Mouse (Mus musculus) cerebellum, postnatal 36 days (tissue): ENCODE measurements around the gene Timm22.

Experiments used
- DNase-seq, 2 experiments: peaks; one replicate each; pipeline ENCODE4 v3.0.0; 2021 to 2022; ENCODE audit warnings: mixed read lengths in 2 of 2

Gene Timm22

DNA sequence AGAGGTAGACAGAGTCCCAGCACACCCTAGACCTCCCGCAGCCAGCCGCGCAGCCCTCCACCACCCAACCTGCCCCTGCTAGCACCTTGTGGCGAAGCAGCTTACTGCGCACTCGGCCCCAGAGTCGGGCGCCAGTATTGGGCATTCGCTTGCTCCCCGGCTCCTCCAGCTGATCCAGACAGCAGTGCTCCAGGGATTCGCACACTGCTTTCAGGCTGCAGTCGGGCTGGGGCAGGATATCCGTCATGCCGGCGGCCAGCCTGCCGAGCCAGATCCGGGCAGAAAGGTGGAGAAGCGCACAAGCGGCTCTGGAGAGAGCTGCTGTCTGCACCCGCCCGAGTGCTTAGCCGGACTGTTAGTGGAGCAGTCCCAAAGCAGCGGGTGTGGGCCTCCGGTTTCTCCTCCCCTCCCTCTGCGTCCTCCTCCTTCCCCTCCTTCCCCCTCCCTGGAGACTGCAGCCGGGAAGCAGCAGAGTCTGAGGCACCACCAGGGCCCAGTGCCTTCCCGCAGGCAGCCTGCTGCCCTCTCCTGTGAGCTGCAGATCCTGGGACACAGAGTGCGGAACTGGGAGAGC, 30.2 kb downstream of the Timm22 start:
- DNase-seq = peak; percentile 35 to 41

DNA sequence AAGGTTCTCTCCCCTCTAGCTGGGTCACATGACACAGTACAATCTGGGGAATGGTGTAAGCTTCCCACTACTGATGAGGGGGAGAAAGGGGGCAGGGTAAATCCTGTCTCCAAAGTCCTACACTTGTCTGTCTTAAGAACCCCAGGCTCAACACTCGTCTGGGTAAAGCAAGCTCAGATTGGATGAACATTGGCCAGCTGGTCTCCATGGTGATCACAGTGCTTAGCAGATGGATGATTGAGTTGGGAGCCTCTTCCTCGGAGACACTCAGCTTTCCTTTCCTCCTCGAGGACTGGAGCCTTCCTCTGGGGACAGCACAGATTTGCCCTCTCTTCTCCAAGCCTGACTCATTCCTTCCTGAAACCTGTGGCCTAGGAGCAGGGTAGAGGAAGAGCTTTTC, 32.9 kb downstream of the Timm22 start:
- no peak for DNase-seq

DNA sequence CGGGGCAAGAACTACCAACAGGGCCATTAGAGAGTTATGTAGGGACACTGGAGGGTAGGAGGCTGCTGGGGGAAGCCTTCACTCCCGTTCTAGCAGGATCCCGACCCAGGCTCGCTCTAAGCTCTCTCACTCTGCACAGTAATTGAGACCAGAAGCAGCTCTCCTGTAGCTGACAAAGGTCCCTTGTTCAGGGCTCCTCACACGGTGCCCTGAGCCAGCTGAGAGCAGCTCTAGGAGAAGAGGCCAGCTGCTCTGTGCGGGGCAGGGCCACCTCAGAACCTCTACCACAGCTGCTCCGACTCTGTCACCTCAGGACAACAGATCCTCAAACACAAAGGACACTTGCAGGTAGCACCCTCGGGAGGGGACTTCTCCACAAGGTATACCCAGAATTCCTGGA, 38.7 kb downstream of the Timm22 start:
- no peak for DNase-seq

DNA sequence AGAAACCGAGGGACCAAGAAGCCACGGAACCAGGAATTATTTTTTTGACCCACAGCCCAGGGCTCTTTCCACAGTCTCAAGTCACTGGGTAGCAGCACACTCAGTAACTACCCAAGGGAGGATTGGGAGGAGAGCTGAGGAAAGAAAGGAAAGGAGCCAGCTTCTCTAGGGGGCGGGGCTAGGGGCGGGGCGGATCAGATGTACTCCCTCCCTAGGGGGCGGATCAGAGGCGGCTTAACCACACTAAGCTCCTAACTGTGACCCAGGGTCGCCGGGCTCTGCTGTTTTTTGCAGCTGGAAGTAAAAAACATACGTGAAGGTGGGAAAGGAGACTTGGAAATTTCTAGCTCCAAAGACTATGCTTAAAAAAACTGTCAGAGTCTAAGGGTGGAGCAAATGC, 39.5 kb downstream of the Timm22 start:
- no peak for DNase-seq

DNA sequence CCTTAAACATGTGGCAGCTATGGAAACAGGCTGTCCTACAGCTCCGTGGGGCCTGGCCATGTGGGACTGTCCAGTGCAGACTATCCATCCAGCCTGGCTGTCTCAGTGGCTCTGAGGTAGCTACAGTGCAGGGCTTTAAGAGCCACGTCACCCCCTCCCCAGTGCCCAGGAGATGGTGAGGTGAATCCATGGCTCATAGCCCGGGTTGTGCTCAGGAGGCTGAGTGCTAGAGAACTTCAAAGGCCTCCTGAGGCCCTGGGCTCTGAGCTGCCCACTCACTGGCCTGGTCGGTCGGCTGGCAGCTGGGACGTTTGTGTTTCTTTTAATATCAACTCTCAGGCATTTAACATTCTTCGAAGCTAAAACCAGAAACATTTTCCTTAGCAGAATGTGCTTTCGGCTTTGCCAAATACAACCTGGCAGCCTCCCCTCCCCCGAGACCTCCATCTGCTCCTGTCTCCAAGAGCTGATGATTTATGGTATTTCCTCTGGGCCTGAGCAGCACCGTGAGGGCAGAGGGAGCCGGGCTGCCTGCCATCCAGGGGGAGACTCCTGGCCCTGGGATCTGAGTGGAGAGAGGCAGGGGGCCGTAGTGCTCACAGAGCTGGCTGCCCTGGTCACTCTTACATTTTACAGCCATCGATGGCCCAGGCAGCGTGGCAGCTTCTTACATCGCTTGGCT, 42.9 kb downstream of the Timm22 start:
- DNase-seq = peak; percentile 61 to 67

DNA sequence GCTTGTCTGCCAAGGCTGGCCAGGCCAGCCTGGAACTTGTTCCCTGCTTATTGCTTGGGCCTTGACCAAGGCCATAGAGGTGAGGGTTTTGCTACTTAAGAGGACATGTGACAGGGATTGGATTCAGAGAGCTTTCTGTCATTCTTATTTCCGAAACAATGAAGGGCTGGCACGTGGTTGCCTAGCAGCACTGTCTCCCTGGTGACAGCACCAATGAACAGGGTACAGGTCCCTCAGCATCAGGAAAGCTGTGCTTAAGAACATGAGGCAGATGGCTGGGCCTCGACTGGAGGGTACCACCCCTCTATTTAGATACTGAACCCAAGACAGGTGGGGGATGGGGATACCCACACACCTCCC, 43.4 kb downstream of the Timm22 start:
- no peak for DNase-seq

DNA sequence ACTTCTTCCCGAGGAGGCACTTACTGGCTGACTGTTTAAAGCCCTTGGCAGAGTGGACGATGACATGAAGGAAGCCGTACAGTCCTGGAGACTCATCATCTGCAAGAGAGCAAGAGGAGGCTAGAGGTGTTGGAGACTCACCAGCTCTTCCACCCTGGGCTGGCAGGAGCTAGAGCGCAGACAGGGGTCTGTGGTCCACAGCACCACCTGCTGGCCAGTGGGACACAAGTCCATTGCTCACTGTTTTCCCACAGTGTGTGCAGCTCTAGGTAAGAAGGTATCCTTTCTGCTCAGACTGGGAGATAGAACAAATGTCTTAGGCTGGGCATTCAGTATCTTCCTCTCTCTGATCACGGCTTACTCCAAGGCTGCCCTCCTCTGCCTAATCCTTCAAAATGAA, 47.7 kb downstream of the Timm22 start:
- DNase-seq = peak; percentile 68 to 73

DNA sequence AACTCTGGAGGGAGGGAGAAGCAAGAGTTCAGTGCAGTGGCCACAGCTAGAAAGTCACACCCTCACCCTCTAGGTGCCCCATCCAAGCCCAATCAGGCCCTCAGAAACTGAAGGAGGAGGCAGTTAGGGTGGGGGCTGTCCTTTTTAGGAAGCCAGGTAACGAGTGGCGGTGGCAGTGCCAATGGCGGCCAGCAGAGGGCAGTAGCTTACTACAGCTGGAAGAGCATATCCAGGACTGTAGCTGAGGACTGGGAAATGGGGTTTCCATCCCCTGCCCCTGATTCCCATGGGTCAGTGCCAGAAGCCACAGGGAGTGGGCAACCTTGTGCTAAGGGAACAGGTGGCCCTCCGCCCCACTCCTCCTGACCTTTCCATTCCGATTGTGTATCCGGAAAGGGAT, 49.5 kb downstream of the Timm22 start:
- DNase-seq = peak; percentile 87 to 90

DNA sequence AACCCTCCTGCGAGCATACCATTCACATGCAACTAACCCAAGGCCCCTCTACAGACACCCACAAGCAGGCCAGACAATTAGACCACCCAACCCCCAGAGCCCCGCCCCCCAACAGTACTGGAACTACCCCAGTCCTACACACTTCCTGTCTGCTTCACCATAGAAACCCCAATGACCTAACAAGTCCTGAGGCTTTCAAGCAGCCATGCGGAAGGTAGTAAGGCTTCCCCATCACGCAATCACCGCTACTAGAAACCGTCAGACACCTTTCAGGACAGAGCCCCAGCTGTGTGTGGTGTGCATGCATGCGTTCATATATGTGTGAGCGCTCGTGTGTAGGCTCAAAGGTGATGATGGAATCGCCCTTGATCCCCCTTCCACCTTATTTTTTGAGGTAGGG, 50.1 kb downstream of the Timm22 start:
- DNase-seq = no peak

DNA sequence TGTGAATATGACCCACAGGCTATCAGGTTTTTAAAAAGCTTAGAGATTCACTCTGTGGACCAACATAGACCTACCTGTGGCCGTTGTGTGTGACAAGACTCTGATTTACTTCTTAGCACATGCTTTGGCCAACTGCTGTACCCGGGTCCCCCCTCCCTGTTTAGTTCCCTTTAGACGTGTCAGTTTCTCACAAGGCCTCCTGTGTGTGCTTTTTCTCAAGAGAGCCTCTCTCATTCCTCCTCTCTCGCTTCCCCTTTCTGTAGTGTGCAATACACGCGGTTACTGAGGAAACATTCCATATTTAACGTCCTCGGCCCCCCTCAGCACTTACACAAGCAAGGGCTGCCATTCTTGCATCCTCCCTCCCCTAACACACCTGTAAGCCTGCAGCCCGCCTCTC, 52.0 kb downstream of the Timm22 start:
- DNase-seq = no peak

DNA sequence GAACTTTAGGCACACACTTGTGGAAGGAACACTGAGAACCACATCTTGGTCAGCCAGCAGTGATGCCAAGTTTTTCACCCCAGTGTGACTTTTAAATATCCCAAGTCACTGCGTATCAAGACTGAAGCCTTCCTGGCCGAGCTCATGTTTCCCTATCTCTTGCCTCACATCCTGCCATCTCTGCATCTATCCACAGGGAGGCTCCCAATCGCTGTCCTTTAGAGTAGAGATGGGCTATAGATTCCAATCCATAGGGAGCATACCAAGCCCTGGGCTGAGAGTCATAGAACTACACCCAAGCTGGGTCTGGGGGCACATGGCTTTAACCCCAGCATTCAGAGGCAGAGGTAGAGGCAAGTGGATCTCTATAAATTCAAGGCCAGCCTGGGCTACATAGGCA, 52.7 kb downstream of the Timm22 start:
- DNase-seq = no peak

DNA sequence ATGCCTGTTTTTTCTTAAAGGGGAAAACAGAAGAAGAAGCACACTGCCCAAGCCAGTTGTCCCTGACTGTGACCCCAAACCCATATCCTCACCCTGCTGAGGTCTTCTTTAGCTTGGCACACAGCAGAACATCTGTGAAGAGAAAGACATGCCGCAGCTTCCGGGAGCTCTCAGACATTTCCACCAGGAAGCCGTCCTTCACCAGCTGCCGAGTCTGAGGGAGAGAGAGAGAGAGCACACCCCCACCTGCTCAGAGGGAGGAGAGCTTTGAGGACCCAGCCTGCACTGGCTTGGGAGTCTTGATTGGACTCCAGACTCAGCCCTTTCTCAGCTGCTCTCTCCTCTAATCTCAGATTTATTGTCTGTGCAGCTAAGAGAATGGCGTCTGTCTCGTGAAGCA, 54.4 kb downstream of the Timm22 start:
- no peak for DNase-seq

DNA sequence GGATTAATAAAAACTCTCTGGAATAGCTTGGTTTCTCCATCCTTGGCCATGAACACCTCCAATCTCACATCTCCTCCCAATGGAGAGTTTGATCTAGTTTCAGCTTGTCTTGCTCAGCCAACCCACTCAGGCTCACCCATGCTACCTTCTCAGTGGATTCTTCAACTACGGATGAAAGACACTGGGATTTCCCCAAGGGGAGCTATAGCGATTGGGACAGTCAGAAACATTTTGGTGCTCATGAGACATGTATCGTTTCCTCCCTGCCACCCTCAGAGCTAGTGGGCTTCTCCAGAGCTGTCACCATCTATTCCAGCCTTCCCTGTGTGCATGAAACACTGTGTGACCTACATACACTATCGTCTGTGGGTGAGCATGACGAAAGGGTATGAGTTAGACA, 54.9 kb downstream of the Timm22 start:
- no peak for DNase-seq

DNA sequence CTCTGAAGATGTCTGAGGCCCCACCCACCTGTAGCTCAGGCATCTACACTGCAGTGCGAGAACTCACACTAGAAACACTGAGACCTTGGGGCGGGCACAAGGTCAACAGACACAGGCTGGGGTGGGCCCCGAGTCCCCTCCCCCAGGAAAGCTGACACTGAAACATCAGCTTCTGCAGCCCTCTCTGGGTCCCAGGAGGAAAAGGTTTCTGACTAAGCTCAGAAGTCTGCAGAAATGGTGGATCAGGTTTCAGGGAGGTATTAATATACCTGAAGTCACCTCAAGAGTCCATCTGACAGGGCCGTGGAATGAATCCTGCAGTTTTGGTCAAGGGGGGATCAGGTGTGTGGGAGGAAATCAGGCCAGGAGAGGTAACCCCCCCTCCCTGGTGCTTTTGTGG, 59.1 kb downstream of the Timm22 start:
- DNase-seq = no peak
